Mouse (Mus musculus): ENCODE data around the gene Pik3r1. TPM values are rescaled to one million over a fixed set of nuclear protein-coding genes. Genes with fewer than 3 reads are reported as not detected.

Pik3r1 gene
- polyA plus RNA-seq, 1 experiment from 2014 or later = 18.0 TPM

DNA sequence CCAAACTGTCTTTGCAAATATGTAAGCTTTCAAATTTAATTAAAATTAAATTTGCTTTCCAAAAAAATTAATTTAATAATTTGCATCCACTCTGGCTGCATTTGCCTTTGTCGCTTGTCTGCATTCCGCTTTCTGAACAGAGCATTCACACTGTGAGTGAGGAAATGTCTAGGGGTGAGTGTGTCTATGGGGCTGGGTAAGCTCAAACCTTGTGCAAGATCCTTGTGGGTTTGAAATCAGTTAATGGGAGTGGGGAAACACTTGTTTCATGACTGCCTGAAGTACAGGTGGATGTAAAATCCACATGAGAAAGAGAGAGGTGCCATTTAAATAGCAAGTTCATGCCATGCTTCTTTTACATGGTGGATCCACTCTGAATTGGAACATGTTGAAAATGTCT is 31.3 kb upstream of the Pik3r1 start:
- DNase-seq = no peak
- Histone ChIP-seq H3K9ac (no peak overlapping the region), H3K4me1 (replicated peaks) (peaks cover 17% of the 10 kb centered on the region), H3K9me3 (replicated peaks) (no peaks in the 10 kb centered on the region), H3K4me2 (no peak overlapping the region), H3K36me3 (no peaks in the 10 kb centered on the region), H3K4me3 (replicated peaks) (no peak overlapping the region), H3K27me3 (peaks cover 50% of the 10 kb centered on the region), H3K27ac (no peak overlapping the region)
- 76% methylated on average over 2 of the region's 2 CpGs for WGBS (ENCODE audit: insufficient replicate concordance)
- ATAC-seq (ENCODE audit: low read depth) = no peak

DNA sequence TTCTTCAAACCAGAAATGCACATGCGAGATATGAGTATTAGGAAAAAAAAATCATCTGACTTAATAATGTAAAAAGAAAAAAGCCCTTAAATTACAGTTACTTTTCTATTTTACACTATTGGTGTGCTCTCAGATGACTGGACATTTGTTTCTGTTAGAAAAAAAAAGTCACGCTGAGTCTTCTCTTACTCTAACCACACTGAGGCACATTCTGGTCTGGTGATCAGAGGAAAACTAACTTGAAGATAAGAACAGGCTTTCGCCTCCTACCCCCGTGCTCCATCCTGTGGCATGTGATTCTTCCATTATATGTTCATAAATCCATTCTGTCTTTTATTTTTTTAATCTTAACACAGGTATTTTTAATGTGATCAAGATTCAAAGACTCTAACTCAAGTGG is 30.5 kb upstream of the Pik3r1 start:
- no peak overlapping the region for H3K4me2 ChIP-seq
- DNase-seq = no peak
- no peak overlapping the region for H3K4me3 ChIP-seq (replicated peaks)
- H3K4me1 ChIP-seq (replicated peaks) = peaks cover 17% of the 10 kb centered on the region
- H3K27me3 ChIP-seq = peaks cover 42% of the 10 kb centered on the region
- H3K27ac ChIP-seq = no peak overlapping the region
- 32% methylated on average over 4 of the region's 4 CpGs for WGBS (ENCODE audit: insufficient replicate concordance)
- H3K36me3 ChIP-seq = no peaks in the 10 kb centered on the region
- H3K9me3 ChIP-seq (replicated peaks) = no peaks in the 10 kb centered on the region
- no peak for ATAC-seq (ENCODE audit: low read depth)
- no peak overlapping the region for H3K9ac ChIP-seq

DNA sequence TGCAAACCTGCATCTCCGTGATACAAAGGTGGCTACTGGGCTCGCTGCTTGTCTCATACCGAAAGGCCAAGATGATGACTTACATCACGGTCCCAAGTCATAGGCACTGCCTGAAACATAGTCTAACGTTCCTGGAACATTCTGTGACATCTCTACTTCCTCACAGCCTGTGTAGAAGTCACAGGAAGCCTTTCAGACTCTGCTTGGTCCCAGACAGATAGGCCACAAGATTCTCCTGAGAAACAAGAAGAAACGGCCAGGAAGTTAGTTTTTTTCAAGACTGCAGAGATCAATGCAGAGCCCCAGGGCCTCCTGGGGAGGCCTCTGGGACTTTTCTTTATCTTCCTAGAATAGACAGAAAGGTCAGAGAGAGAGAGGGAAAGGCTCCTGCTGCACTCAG is 29.0 kb upstream of the Pik3r1 start:
- Histone ChIP-seq H3K9ac (no peak overlapping the region), H3K4me2 (no peak overlapping the region), H3K27ac (no peak overlapping the region), H3K36me3 (no peaks in the 10 kb centered on the region), H3K4me3 (replicated peaks) (no peak overlapping the region), H3K27me3 (peaks cover 31% of the 10 kb centered on the region), H3K9me3 (replicated peaks) (no peaks in the 10 kb centered on the region), H3K4me1 (replicated peaks) (peaks cover 17% of the 10 kb centered on the region)
- no peak for DNase-seq
- no peak for ATAC-seq (ENCODE audit: low read depth)
- WGBS (ENCODE audit: insufficient replicate concordance) = 23% methylated on average over 6 of the region's 6 CpGs

GRCm38 (mm10) chr13:101785705-101786104 is 17.7 kb upstream of the Pik3r1 start:
- Histone ChIP-seq H3K4me1 (replicated peaks) (no peaks in the 10 kb centered on the region), H3K36me3 (no peaks in the 10 kb centered on the region), H3K27ac (no peak overlapping the region), H3K9ac (no peak overlapping the region), H3K4me2 (no peak overlapping the region), H3K9me3 (replicated peaks) (no peaks in the 10 kb centered on the region), H3K27me3 (no peaks in the 10 kb centered on the region), H3K4me3 (replicated peaks) (no peak overlapping the region)
- ATAC-seq (ENCODE audit: low read depth) = no peak
- WGBS (ENCODE audit: insufficient replicate concordance) = 59% methylated on average over 4 of the region's 4 CpGs
- no peak for DNase-seq

DNA sequence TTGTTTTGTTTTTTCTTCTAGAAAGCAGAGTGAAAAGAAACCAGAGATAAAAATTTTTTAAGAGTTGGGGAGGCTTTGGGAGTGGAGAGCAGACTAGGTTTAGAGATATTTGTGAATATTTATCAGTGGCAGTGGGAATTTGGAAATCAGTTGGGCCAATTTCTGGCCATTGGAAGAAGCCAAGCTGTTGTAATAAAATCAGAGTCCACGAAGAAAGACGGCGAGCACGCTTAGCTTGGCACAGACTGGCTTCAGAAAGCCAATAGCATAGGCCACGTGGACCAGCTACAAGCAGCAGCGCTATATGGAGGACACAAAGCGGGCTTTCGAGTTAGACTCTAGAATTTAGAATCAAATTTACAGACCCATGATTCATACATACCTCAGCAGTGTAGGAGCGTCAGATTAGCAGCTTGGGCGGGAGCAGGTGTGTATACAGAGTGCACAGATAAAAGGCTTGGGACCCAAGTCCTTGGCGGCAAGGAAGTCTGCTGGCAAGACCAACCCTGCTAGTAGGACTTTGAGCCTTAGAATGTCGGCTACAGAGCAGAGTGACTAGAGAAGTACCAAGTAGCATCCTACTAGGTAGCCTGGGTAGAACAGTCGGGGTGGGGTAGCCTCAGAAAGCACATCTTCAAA is 16.8 kb upstream of the Pik3r1 start:
- Histone ChIP-seq H3K4me2 (no peak overlapping the region), H3K27me3 (no peaks in the 10 kb centered on the region), H3K4me3 (replicated peaks) (no peak overlapping the region), H3K9me3 (replicated peaks) (no peaks in the 10 kb centered on the region), H3K4me1 (replicated peaks) (no peaks in the 10 kb centered on the region), H3K9ac (no peak overlapping the region), H3K27ac (no peak overlapping the region), H3K36me3 (no peaks in the 10 kb centered on the region)
- DNase-seq (no peak), ATAC-seq (ENCODE audit: low read depth) (no peak)
- 75% methylated on average over 13 of the region's 13 CpGs for WGBS (ENCODE audit: insufficient replicate concordance)

DNA sequence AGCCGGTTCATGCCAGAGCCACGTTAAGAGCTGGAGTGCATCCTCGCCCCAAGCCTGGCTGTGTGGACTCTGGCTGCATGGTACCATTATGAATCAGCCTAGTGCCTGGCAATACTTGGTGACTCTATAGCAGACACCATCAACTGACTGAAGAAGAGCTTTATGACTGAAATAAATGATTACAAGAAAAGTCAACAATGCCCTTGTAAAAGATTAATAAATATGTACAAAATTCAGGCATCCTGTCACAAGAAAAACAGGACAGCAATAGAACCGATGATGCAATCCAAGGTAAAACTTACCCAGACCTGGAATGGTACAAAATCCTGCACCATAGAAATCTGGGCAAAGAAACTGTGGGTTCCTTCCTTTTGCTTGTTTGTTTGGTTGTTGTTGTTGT is 11.0 kb upstream of the Pik3r1 start:
- Histone ChIP-seq H3K4me2 (no peak overlapping the region), H3K4me3 (replicated peaks) (no peak overlapping the region), H3K27me3 (no peaks in the 10 kb centered on the region), H3K9ac (no peak overlapping the region), H3K4me1 (replicated peaks) (no peaks in the 10 kb centered on the region), H3K9me3 (replicated peaks) (no peaks in the 10 kb centered on the region), H3K27ac (no peak overlapping the region), H3K36me3 (no peaks in the 10 kb centered on the region)
- no peak for DNase-seq
- 77% methylated on average over 4 of the region's 4 CpGs for WGBS (ENCODE audit: insufficient replicate concordance)
- ATAC-seq (ENCODE audit: low read depth) = no peak

DNA sequence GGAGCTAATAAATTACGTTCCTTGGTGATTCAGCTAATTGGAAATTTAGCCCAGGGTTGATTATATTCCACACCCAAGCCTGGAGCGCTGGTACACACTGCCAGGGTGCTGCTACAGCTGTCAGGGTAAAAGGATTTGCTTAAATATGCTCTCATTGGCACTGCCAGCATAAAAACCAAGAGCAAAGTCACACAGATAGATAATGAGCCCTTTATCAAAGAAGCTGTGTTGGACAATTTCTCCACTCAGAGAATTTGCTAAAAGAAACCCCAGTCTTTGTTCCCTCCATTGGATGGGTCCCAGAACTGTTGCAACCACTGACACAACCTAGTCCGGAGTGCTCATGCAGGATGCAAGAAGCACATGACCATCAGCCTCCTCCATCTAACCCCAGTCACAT is 9.8 kb upstream of the Pik3r1 start:
- H3K9me3 ChIP-seq (replicated peaks) = no peaks in the 10 kb centered on the region
- no peak for DNase-seq

DNA sequence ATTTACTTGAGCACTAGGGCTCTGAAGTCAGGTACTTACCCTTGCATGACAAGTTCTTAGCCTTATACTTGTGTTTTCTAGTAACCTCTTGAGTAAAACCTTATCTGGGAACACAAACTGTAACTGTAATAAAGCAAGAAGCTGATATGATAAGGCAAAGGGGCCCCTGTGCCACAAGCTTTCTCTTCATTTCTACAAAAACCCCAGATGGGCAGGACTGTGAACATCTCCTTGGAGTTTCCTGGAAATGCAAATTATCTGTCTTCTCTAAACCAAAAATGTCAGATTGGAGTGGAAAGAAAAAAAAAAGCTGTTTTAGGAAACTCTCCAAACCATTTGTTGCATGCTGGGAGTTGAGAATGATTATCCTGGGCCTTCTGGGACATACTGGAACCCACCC is 3.1 kb upstream of the Pik3r1 start:
- H3K4me3 ChIP-seq (replicated peaks) = no peak overlapping the region
- DNase-seq (peak; percentile 36), ATAC-seq (ENCODE audit: low read depth) (no peak)
- peak overlapping the region; percentile 27; the same call in 1 of the 2 replicates for H3K9ac ChIP-seq
- no peaks in the 10 kb centered on the region for H3K9me3 ChIP-seq (replicated peaks)
- H3K27me3 ChIP-seq = no peaks in the 10 kb centered on the region
- peaks cover 43% of the 10 kb centered on the region for H3K4me1 ChIP-seq (replicated peaks)
- H3K36me3 ChIP-seq = no peaks in the 10 kb centered on the region
- peak overlapping the region; percentile 49 for H3K4me2 ChIP-seq
- H3K27ac ChIP-seq = peak overlapping the region; percentile 64; the same call in 1 of the 2 replicates

More for the DNA sequence above, 9.8 kb upstream of the Pik3r1 start:
- no peak overlapping the region for H3K9ac ChIP-seq
- H3K27ac ChIP-seq = no peak overlapping the region
- no peak overlapping the region for H3K4me2 ChIP-seq
- H3K36me3 ChIP-seq = no peaks in the 10 kb centered on the region
- H3K27me3 ChIP-seq = no peaks in the 10 kb centered on the region
- no peak for ATAC-seq (ENCODE audit: low read depth)
- 76% methylated on average over 3 of the region's 3 CpGs for WGBS (ENCODE audit: insufficient replicate concordance)
- no peaks in the 10 kb centered on the region for H3K4me1 ChIP-seq (replicated peaks)
- no peak overlapping the region for H3K4me3 ChIP-seq (replicated peaks)

GRCm38 (mm10) chr13:101769955-101770354 is 1.9 kb upstream of the Pik3r1 start:
- DNase-seq = no peak
- no peaks in the 10 kb centered on the region for H3K36me3 ChIP-seq
- H3K9ac ChIP-seq = no peak overlapping the region
- peaks cover 54% of the 10 kb centered on the region for H3K4me1 ChIP-seq (replicated peaks)
- H3K9me3 ChIP-seq (replicated peaks) = no peaks in the 10 kb centered on the region
- H3K27ac ChIP-seq = no peak overlapping the region
- H3K4me3 ChIP-seq (replicated peaks) = no peak overlapping the region
- no peaks in the 10 kb centered on the region for H3K27me3 ChIP-seq
- 64% methylated on average over 4 of the region's 4 CpGs for WGBS (ENCODE audit: insufficient replicate concordance)
- no peak for ATAC-seq (ENCODE audit: low read depth)
- H3K4me2 ChIP-seq = no peak overlapping the region

DNA sequence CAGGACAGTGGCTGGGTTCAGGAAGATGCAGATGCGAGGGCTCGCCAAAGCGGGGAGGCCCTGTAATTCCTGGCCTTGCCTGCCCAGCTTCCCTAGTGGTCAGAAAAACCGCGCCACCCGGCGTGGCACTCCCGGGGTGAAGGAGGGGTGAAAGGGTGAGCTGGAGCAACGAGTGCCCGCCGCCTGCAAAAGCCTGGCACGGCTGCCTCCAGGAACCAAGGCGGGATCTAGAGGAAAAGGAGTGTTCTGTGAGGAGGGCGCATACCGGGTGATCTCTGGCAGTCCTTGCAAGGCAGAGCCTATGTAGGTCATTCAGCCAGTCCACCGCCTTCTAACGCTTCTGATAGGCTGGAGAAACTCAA is 594 bp upstream of the Pik3r1 start:
- ATAC-seq (ENCODE audit: low read depth) = peak; percentile 11
- under 1% methylated on average over 17 of the region's 17 CpGs for WGBS (ENCODE audit: insufficient replicate concordance)
- DNase-seq = peak; percentile 41

GRCm38 (mm10) chr13:101767013-101767808 is 806 bp downstream of the Pik3r1 start:
- WGBS (ENCODE audit: insufficient replicate concordance) = under 1% methylated on average over 60 of the region's 60 CpGs
- ATAC-seq (ENCODE audit: low read depth) = peak; percentile 14
- peaks cover 76% of the 10 kb centered on the region for H3K4me1 ChIP-seq (replicated peaks)

More for the DNA sequence above, 594 bp upstream of the Pik3r1 start:
- peak overlapping the region; percentile 99 for H3K4me2 ChIP-seq
- H3K9ac ChIP-seq = peak overlapping the region; percentile 83
- H3K36me3 ChIP-seq = no peaks in the 10 kb centered on the region
- H3K4me3 ChIP-seq (replicated peaks) = peak overlapping the region; percentile 79
- peak overlapping the region; percentile 73 for H3K27ac ChIP-seq
- no peaks in the 10 kb centered on the region for H3K27me3 ChIP-seq
- H3K9me3 ChIP-seq (replicated peaks) = no peaks in the 10 kb centered on the region
- peaks cover 62% of the 10 kb centered on the region for H3K4me1 ChIP-seq (replicated peaks)

GRCm38 (mm10) chr13:101766605-101767012 is 1.4 kb downstream of the Pik3r1 start:
- peaks cover 78% of the 10 kb centered on the region for H3K4me1 ChIP-seq (replicated peaks)
- peak overlapping the region; percentile 93 for H3K9ac ChIP-seq
- DNase-seq (no peak), ATAC-seq (ENCODE audit: low read depth) (no peak)
- peak overlapping the region; percentile 99 for H3K4me2 ChIP-seq
- 1% methylated on average over 5 of the region's 5 CpGs for WGBS (ENCODE audit: insufficient replicate concordance)
- H3K27ac ChIP-seq = peak overlapping the region; percentile 88
- peak overlapping the region; percentile 79 for H3K4me3 ChIP-seq (replicated peaks)
- H3K9me3 ChIP-seq (replicated peaks) = no peaks in the 10 kb centered on the region
- no peaks in the 10 kb centered on the region for H3K27me3 ChIP-seq
- no peaks in the 10 kb centered on the region for H3K36me3 ChIP-seq

More at GRCm38 (mm10) chr13:101767013-101767808, 806 bp downstream of the Pik3r1 start:
- Histone ChIP-seq H3K4me3 (replicated peaks) (peak overlapping the region; percentile 79), H3K27me3 (no peaks in the 10 kb centered on the region), H3K4me2 (peak overlapping the region; percentile 99), H3K9me3 (replicated peaks) (no peaks in the 10 kb centered on the region), H3K36me3 (no peaks in the 10 kb centered on the region), H3K9ac (peak overlapping the region; percentile 93), H3K27ac (peak overlapping the region; percentile 88)
- peak; percentile 26 for DNase-seq

Data from liver, embryonic 13.5 days (tissue).